Mouse (Mus musculus): ENCODE measurements at regions not wholly inside any gene's neighbourhood (a gene's known extent, or its start where the extent isn't known, plus 50 kb on each side); places are given as distances from the start of the nearest gene placed in this dataset.

DNA sequence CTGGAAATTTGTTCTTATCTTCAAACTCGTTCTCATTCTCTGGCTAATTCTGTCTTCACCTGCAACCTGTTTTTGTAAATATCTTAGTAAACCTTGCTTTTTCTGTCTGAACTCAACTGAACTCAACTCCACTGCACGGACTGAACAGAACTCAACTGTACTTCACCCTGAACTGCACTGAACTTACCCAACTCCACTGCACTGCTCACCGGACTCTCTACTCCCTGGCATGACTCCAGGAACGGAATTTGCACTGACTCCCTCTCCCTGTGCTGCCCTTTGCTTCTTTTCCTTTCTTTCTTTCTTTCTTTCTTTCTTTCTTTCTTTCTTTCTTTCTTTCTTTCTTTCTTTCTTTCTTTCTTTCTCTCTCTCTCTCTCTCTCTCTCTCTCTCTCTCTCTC lies 90.4 kb upstream of the Ufl1 start:
- no peak for TF ChIP-seq POLR2A (IDR thresholded peaks at IDR 0.05; ENCODE audit: control insufficient read depth, low read depth, low read length)
- TF ChIP-seq CTCF (IDR thresholded peaks at IDR 0.05; ENCODE audit: control insufficient read depth, insufficient read depth, insufficient replicate concordance, low read depth, low read length) = no peak
